Comparison of ENCODE assay signal across 22 mouse cellular contexts in genomic region chr3:34626521-34626920, GRCm38 (mm10). TPM values are rescaled to one million over a fixed set of nuclear protein-coding genes. Genes with fewer than 3 reads are reported as not detected.
A peak's percentile ranks its signal among the peaks of the same experiment; 100 is the strongest.
DNase-seq lines count a peak whose midpoint lies in the region; ATAC-seq and TF ChIP-seq lines count a peak whose summit lies in the region.
"Had no signal": no experiment of that assay in that cellular context is flagged by ENCODE, and none has a peak within 500 bp of the region (broad histone marks: within the 10 kb centered on the region; RNA-seq: fewer than 3 reads in every experiment).

No protein-coding gene starts in this region.

- H3K27me3 ChIP-seq in embryonic facial prominence, embryonic 14.5 days (replicated peaks; ENCODE audit: control insufficient read depth, insufficient read depth, low read length) = no peaks in the 10 kb centered on the region
- no peaks in the 10 kb centered on the region for H3K27me3 ChIP-seq in embryonic facial prominence, embryonic 10.5 days (replicated peaks; ENCODE audit: low read depth, poor library complexity, severe bottlenecking)
- no peaks in the 10 kb centered on the region for H3K27me3 ChIP-seq in forebrain, embryonic 16.5 days (replicated peaks; ENCODE audit: control insufficient read depth, insufficient read depth, low read length)
- H3K27me3 ChIP-seq in forebrain, embryonic 15.5 days = no peaks in the 10 kb centered on the region
- no peaks in the 10 kb centered on the region for H3K27me3 ChIP-seq in lung, embryonic 14.5 days (ENCODE audit: insufficient read depth, low read length)
- H3K27me3 ChIP-seq in lung, postnatal 0 days (replicated peaks; ENCODE audit: insufficient read depth, low read length) = no peaks in the 10 kb centered on the region
- H3K27me3 ChIP-seq: embryonic facial prominence, embryonic 12.5 days; hindbrain, embryonic 12.5 days; hindbrain, embryonic 15.5 days had no signal

- no peak overlapping the region for H3K4me3 ChIP-seq in embryonic facial prominence, embryonic 14.5 days (ENCODE audit: low read depth, low read length)
- H3K4me3 ChIP-seq in embryonic facial prominence, embryonic 10.5 days = no peak overlapping the region
- no peak overlapping the region for H3K4me3 ChIP-seq in forebrain, embryonic 16.5 days (replicated peaks; ENCODE audit: low read length)
- H3K4me3 ChIP-seq in forebrain, embryonic 15.5 days = no peak overlapping the region
- no peak overlapping the region for H3K4me3 ChIP-seq in lung, embryonic 14.5 days (ENCODE audit: low read depth, low read length)
- H3K4me3 ChIP-seq in lung, postnatal 0 days (ENCODE audit: low read depth, low read length) = no peak overlapping the region
- H3K4me3 ChIP-seq: embryonic facial prominence, embryonic 12.5 days; erythroblast, embryonic 14.5 days; heart, adult 2 months; hindbrain, embryonic 12.5 days; hindbrain, embryonic 15.5 days had no signal

- 62% methylated on average over 8 of the region's 8 CpGs for WGBS in embryonic facial prominence, embryonic 14.5 days
- WGBS in embryonic facial prominence, embryonic 10.5 days = 86% methylated on average over 8 of the region's 8 CpGs
- 34% methylated on average over 8 of the region's 8 CpGs for WGBS in forebrain, embryonic 16.5 days
- whole genome bisulfite sequencing in forebrain, embryonic 15.5 days = 39% methylated on average over 8 of the region's 8 CpGs
- 50% methylated on average over 8 of the region's 8 CpGs for WGBS in lung, embryonic 14.5 days
- 59% methylated on average over 8 of the region's 8 CpGs for WGBS in lung, postnatal 0 days

- no peaks in the 10 kb centered on the region for H3K9me3 ChIP-seq in embryonic facial prominence, embryonic 14.5 days (ENCODE audit: control insufficient read depth, low read length)
- no peaks in the 10 kb centered on the region for H3K9me3 ChIP-seq in embryonic facial prominence, embryonic 10.5 days
- H3K9me3 ChIP-seq in forebrain, embryonic 16.5 days (ENCODE audit: control insufficient read depth, low read length) = no peaks in the 10 kb centered on the region
- no peaks in the 10 kb centered on the region for H3K9me3 ChIP-seq in forebrain, embryonic 15.5 days
- H3K9me3 ChIP-seq in lung, embryonic 14.5 days (ENCODE audit: low read depth, low read length) = no peaks in the 10 kb centered on the region
- no peaks in the 10 kb centered on the region for H3K9me3 ChIP-seq in lung, postnatal 0 days (ENCODE audit: low read length)
- H3K9me3 ChIP-seq: embryonic facial prominence, embryonic 12.5 days; hindbrain, embryonic 12.5 days; hindbrain, embryonic 15.5 days had no signal

- no peak for ATAC-seq in embryonic facial prominence, embryonic 14.5 days (ENCODE audit: low read depth)
- ATAC-seq in forebrain, embryonic 16.5 days = peak; percentile 26; the same call in 1 of the 2 replicates
- ATAC-seq in forebrain, embryonic 15.5 days (replicated peaks) = no peak
- no peak for ATAC-seq in lung, embryonic 14.5 days (ENCODE audit: insufficient read depth)
- no peak for ATAC-seq in lung, postnatal 0 days
- ATAC-seq: activated CD4-positive, CD25-positive, alpha-beta regulatory T cell, adult 4 months; intestine, postnatal 0 days had no signal

- TF ChIP-seq EP300 in lung, postnatal 0 days (IDR thresholded peaks at IDR 0.05) = no peak

- H3K4me1 ChIP-seq in embryonic facial prominence, embryonic 14.5 days (ENCODE audit: control insufficient read depth, insufficient read depth, low read length) = no peaks in the 10 kb centered on the region
- peaks cover 4% of the 10 kb centered on the region; the same call in 1 of the 2 replicates for H3K4me1 ChIP-seq in embryonic facial prominence, embryonic 10.5 days
- H3K4me1 ChIP-seq in forebrain, embryonic 16.5 days (replicated peaks; ENCODE audit: control insufficient read depth, insufficient read depth, low read length) = peaks cover 5% of the 10 kb centered on the region; the same call in 1 of the 2 replicates
- H3K4me1 ChIP-seq in forebrain, embryonic 15.5 days = peaks cover 21% of the 10 kb centered on the region
- no peaks in the 10 kb centered on the region for H3K4me1 ChIP-seq in lung, embryonic 14.5 days (ENCODE audit: insufficient read depth)
- no peaks in the 10 kb centered on the region for H3K4me1 ChIP-seq in lung, postnatal 0 days (ENCODE audit: insufficient read depth, low read depth, low read length)
- H3K4me1 ChIP-seq: embryonic facial prominence, embryonic 12.5 days; hindbrain, embryonic 12.5 days; hindbrain, embryonic 15.5 days had no signal

- H3K9ac ChIP-seq in embryonic facial prominence, embryonic 14.5 days (ENCODE audit: low read depth, low read length) = no peak overlapping the region
- no peak overlapping the region for H3K9ac ChIP-seq in forebrain, embryonic 16.5 days (replicated peaks; ENCODE audit: low read depth, low read length)
- H3K9ac ChIP-seq in forebrain, embryonic 15.5 days (replicated peaks) = no peak overlapping the region
- H3K9ac ChIP-seq in lung, embryonic 14.5 days = no peak overlapping the region
- no peak overlapping the region for H3K9ac ChIP-seq in lung, postnatal 0 days (replicated peaks; ENCODE audit: low read depth)
- H3K9ac ChIP-seq: embryonic facial prominence, embryonic 12.5 days; hindbrain, embryonic 12.5 days; hindbrain, embryonic 15.5 days had no signal

- no peak for TF ChIP-seq CTCF in lung, embryonic 14.5 days (IDR thresholded peaks at IDR 0.05; ENCODE audit: low read depth)
- TF ChIP-seq CTCF in lung, postnatal 0 days (IDR thresholded peaks at IDR 0.05) = no peak

- H3K27ac ChIP-seq in embryonic facial prominence, embryonic 14.5 days (replicated peaks; ENCODE audit: low read depth, low read length) = no peak overlapping the region
- no peak overlapping the region for H3K27ac ChIP-seq in embryonic facial prominence, embryonic 10.5 days (replicated peaks)
- H3K27ac ChIP-seq in forebrain, embryonic 16.5 days (ENCODE audit: low read length) = no peak overlapping the region
- H3K27ac ChIP-seq in forebrain, embryonic 15.5 days (replicated peaks) = no peak overlapping the region
- H3K27ac ChIP-seq in lung, embryonic 14.5 days (ENCODE audit: low read depth) = no peak overlapping the region
- no peak overlapping the region for H3K27ac ChIP-seq in lung, postnatal 0 days (ENCODE audit: low read length)
- H3K27ac ChIP-seq: embryonic facial prominence, embryonic 12.5 days; heart, adult 2 months; hindbrain, embryonic 12.5 days; hindbrain, embryonic 15.5 days had no signal

- peak; percentile 23 for DNase-seq in embryonic facial prominence, embryonic 14.5 days (ENCODE audit: low spot score)
- DNase-seq in embryonic facial prominence, embryonic 10.5 days (ENCODE audit: low spot score) = no peak
- DNase-seq in lung, embryonic 14.5 days = peak; percentile 29
- no peak for DNase-seq in lung, postnatal 0 days (ENCODE audit: low spot score)
- DNase-seq: adrenal gland, adult 8-10 months; adrenal gland, postnatal 25 days; cerebellum, adult 18-20 months; cerebellum, adult 9-10 months; cerebellum, postnatal 14 days; gastrocnemius, postnatal 25 days; heart, adult 2 months had no signal

- no peaks in the 10 kb centered on the region for H3K36me3 ChIP-seq in embryonic facial prominence, embryonic 14.5 days (ENCODE audit: control insufficient read depth, insufficient read depth, low read length)
- no peaks in the 10 kb centered on the region; the same call in 1 of the 2 replicates for H3K36me3 ChIP-seq in embryonic facial prominence, embryonic 10.5 days (replicated peaks)
- H3K36me3 ChIP-seq in forebrain, embryonic 16.5 days (ENCODE audit: control insufficient read depth, insufficient read depth) = no peaks in the 10 kb centered on the region
- H3K36me3 ChIP-seq in forebrain, embryonic 15.5 days = no peaks in the 10 kb centered on the region
- H3K36me3 ChIP-seq in lung, embryonic 14.5 days (ENCODE audit: insufficient read depth) = no peaks in the 10 kb centered on the region
- no peaks in the 10 kb centered on the region for H3K36me3 ChIP-seq in lung, postnatal 0 days (ENCODE audit: insufficient read depth, low read length)
- H3K36me3 ChIP-seq: embryonic facial prominence, embryonic 12.5 days; hindbrain, embryonic 12.5 days; hindbrain, embryonic 15.5 days had no signal

- H3K4me2 ChIP-seq in embryonic facial prominence, embryonic 14.5 days (ENCODE audit: low read depth, low read length) = no peak overlapping the region
- no peak overlapping the region for H3K4me2 ChIP-seq in forebrain, embryonic 16.5 days (ENCODE audit: low read length)
- H3K4me2 ChIP-seq in forebrain, embryonic 15.5 days (replicated peaks) = no peak overlapping the region
- no peak overlapping the region for H3K4me2 ChIP-seq in lung, embryonic 14.5 days
- no peak overlapping the region for H3K4me2 ChIP-seq in lung, postnatal 0 days (replicated peaks; ENCODE audit: low read depth, low read length)
- H3K4me2 ChIP-seq: embryonic facial prominence, embryonic 12.5 days; heart, embryonic 11.5 days; hindbrain, embryonic 12.5 days; hindbrain, embryonic 15.5 days had no signal

RNA-seq across cellular contexts. Expression of gene Sox2, which starts 23.7 kb away (rescaled TPM):
- 4.3 and 5.1 TPM in 2 replicates for polyA plus RNA-seq in embryonic facial prominence, embryonic 14.5 days (2014; fragmentation: Nextera tagmentation; extraction: Ambion mirVana)
- 12.2 and 16.1 TPM in 2 replicates for polyA plus RNA-seq in embryonic facial prominence, embryonic 10.5 days (2016; fragmentation: Nextera tagmentation; extraction: Ambion mirVana)
- 20.8 and 24.0 TPM in 2 replicates for polyA plus RNA-seq in forebrain, embryonic 16.5 days (2015; fragmentation: Nextera tagmentation; extraction: Ambion mirVana)
- polyA plus RNA-seq in forebrain, embryonic 15.5 days (2015; fragmentation: Nextera tagmentation; extraction: Ambion mirVana) = 39.7 and 42.3 TPM in 2 replicates
- 4.0 and 5.0 TPM in 2 replicates for polyA plus RNA-seq in lung, embryonic 14.5 days (2014; fragmentation: Nextera tagmentation; extraction: Ambion mirVana)
- polyA plus RNA-seq in lung, postnatal 0 days (2015; fragmentation: Nextera tagmentation; extraction: Ambion mirVana) = 2.8 and 3.2 TPM in 2 replicates
- polyA plus RNA-seq: activated CD4-positive, CD25-positive, alpha-beta regulatory T cell, adult 4 months; erythroblast, embryonic 14.5 days; gonadal fat pad, adult 2 months; heart, postnatal 0 days had no signal

Comparison
In these comparisons a context has a peak if more than half of its experiments do, and no peak if none do; other contexts are left out.
1. DNase-seq: peak in embryonic facial prominence, embryonic 14.5 days (single experiment) and lung, embryonic 14.5 days (single experiment); none in embryonic facial prominence, embryonic 10.5 days (single experiment) and lung, postnatal 0 days (single experiment).